Mouse (Mus musculus) neural tube, embryonic 14.5 days (tissue): ENCODE measurements around the gene Nr2e1. TPM values are rescaled to one million over a fixed set of nuclear protein-coding genes. Genes with fewer than 3 reads are reported as not detected.
A peak's percentile ranks its signal among the peaks of the same experiment; 100 is the strongest.

ENCODE experiments used
- ATAC-seq: fragments of 200-750 bp; cut with Nextera tagmentation; 2 replicates; pipeline ENCODE4 v1.8.0; 2017; ENCODE audit warnings: low read depth, mild to moderate bottlenecking, moderate TSS enrichment, moderate library complexity
- H3K27ac ChIP-seq: fragments of 300-500 bp; sonication (generic); 2 replicates; pipeline ENCODE4 v1.5.1; 2014; ENCODE audit warnings: low read depth, mild to moderate bottlenecking, control low read depth, low read length, moderate library complexity, mixed read lengths
- H3K27me3 ChIP-seq: fragments of 300-500 bp; sonication (generic); 2 replicates; pipeline ENCODE4 v1.6.1; 2014; ENCODE audit warnings: low read length; ENCODE audit not compliant: control insufficient read depth, insufficient read depth
- H3K36me3 ChIP-seq: fragments of 300-500 bp; sonication (generic); 2 replicates; pipeline ENCODE4 v1.6.1; 2014; ENCODE audit warnings: low read length, mixed read lengths; ENCODE audit not compliant: control insufficient read depth, insufficient read depth
- H3K4me1 ChIP-seq: fragments of 300-500 bp; sonication (generic); 2 replicates; pipeline ENCODE4 v1.6.1; 2014; ENCODE audit warnings: low read length; ENCODE audit not compliant: control insufficient read depth, insufficient read depth
- H3K4me2 ChIP-seq: fragments of 300-500 bp; sonication (generic); 2 replicates; pipeline ENCODE4 v1.6.1; 2014; ENCODE audit warnings: mild to moderate bottlenecking, low read depth, low read length, control low read depth
- H3K4me3 ChIP-seq: fragments of 300-500 bp; sonication (generic); 2 replicates; pipeline ENCODE4 v1.5.1; 2014; ENCODE audit warnings: low read depth, low read length, control low read depth, mixed read lengths
- H3K9ac ChIP-seq: fragments of 300-500 bp; sonication (generic); replicated peaks from 2 replicates; pipeline ENCODE4 v1.6.1; 2014; ENCODE audit warnings: low read depth, mild to moderate bottlenecking, control low read depth, low read length, mixed read lengths
- H3K9me3 ChIP-seq: fragments of 300-500 bp; sonication (generic); 2 replicates; pipeline ENCODE4 v1.6.1; 2016; ENCODE audit warnings: low read length; ENCODE audit not compliant: control insufficient read depth
- WGBS: fragments of 180-500 bp; shearing (Covaris S2); extraction: QIAGEN DNeasy Blood & Tissue Kit; methylation state at CpG from one replicate; pipeline ENCODE4 v1.1.7; 2014; 5-methylcytosine and 5-hydroxymethylcytosine counted together
- polyA plus RNA-seq: library from polyadenylated mRNA; unstranded; fragments of >200 nt; fragmentation: Nextera tagmentation; extraction: Ambion mirVana; gene quantifications from 2 replicates; pipeline ENCODE4 v1.2.1, GENCODE M21; 2014

Nr2e1 gene
- not detected in 2 replicates for polyA plus RNA-seq

DNA sequence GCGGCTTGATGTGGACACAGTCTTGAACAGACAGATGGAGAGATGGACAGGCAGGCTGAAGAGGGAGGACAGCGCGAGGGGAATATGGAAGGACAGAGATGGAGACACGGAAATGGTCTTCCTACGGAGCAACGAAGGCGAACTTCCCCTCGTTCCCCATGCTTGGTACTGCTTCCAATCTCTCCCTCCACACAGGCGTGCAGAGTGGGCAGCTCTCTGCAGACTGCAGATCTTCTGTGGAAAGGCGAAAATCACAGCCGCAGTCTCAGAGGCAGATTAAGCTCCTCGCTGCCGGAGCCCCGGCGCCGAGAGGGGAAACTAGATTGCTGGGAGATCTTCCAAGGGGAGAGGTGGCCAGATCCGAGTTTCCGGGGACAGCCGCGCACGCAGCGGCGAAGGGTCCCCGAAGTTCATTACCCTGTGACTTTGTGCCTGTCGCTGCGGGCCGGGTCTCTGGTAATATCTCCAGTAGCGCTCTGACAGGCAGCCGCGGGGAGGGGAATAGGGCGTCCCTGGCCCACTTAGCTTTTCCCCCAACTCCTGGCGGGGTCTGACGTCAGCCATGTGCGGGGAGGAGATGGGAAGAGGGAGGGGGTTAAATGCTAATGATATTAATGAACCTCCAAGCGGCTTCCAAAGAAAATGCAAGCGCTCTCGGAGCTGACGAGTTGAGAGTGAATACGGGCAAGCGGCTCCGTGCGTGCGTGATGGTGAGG is at the start of gene Nr2e1, which contains the start of gene Ostm1:
Nr2e1 (minus strand) TSS at position 476 of the 716 bp plus-strand sequence.
Ostm1 (plus strand) TSS at position 666 of the 716 bp plus-strand sequence.
- WGBS = under 1% methylated on average over 43 of the region's 43 CpGs
- H3K4me1 ChIP-seq = 0 out of 2 replicates have a peak, but pooled peaks cover 5% of the 10 kb centered on the region
- ATAC-seq = no peak
- H3K27me3 ChIP-seq = peaks cover 80% of the 10 kb centered on the region
- no peaks in the 10 kb centered on the region for H3K9me3 ChIP-seq
- no peak within 1 kb of the TSS for H3K9ac ChIP-seq
- no peak within 1 kb of the TSS for H3K27ac ChIP-seq
- H3K4me3 ChIP-seq = no peak within 1 kb of the TSS
- H3K36me3 ChIP-seq = no peaks in the 10 kb centered on the region
- no peak within 1 kb of the TSS for H3K4me2 ChIP-seq

DNA sequence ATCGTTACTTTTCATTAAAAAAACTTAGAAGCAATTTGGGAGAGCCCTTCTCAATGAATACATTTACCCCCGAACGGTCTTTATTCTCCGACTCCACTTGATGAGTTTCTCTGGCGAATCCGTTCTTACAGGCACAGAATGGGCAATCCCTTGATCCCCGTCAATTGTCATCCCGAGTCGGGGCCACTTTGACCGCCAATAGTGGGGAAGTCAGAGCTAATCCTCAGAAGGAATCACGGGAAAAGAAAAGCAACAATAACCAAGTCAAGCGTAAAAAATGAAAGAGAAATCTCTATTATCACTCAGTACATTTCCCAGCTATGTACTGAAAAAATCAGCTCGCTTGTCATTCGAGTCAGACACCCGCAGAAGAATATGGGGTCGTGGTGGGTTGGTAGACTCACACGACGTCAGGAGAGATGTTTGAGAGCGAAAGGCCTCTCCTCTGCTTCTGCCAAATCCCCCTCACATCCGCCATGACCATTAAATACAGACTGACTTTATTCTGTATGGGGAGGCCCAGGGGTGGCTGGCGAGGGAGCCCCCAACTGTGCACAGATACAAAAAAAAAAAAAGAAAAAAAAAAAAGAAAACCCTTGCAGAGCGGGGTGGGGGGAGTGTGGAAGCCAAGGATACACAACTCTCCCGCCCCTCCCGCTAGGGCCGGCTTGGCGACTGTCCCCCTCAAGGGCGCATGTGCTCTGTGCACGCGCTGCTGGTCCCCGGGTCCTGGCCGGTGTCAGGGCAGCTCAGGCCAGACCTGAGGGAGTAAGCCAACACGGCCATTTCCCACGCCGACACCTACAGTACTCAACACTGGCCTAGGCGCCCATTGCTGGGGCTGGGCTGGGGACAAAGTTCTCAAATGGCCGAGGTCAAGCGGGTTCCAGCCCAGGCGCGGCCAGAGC is 49.3 kb upstream of the Nr2e1 start:
- no peaks in the 10 kb centered on the region for H3K9me3 ChIP-seq
- peaks cover 62% of the 10 kb centered on the region for H3K27me3 ChIP-seq
- no peak overlapping the region; the same call in 1 of the 2 replicates for H3K4me3 ChIP-seq
- ATAC-seq = no peak
- H3K4me1 ChIP-seq = 0 out of 2 replicates have a peak, but pooled peaks cover 3% of the 10 kb centered on the region
- H3K27ac ChIP-seq = no peak overlapping the region
- H3K4me2 ChIP-seq = peak overlapping the region; percentile 11; the same call in 1 of the 2 replicates
- H3K9ac ChIP-seq = no peak overlapping the region
- H3K36me3 ChIP-seq = no peaks in the 10 kb centered on the region
- under 1% methylated on average over 39 of the region's 39 CpGs for WGBS

DNA sequence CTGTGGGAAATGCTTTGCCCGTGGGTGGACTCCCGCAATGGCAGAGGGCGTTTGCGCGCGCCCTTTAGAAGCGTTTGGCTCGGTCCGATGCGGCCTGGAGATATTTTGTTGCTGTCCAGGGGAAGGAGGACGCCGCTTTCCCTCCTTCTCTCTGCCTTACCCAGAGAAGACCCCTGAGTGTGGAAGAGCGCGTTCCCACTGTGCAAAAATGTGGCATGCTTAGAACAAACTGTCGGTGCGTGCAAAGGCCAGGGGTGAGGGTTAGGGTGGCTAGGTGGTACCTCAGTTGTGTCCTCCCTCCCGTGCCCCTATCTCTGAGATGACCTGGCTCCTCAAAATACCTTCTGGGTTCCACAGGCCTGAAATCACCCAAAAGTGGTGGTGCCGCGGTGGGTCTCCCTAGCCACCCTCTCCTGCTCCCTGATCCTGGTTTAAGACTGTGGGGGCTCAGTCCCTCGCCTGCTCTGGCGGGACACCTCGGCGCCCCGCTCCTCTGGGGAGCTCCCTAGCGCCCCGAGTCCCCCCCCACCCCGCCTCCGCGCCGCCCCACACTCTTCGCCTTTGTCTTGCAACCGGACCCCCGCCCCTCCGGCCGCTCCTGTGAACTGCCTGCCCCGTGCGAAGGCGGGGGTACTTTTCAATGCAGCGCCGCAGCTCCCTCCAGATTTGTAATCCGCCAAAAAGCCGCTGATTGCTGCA is 48.5 kb upstream of the Nr2e1 start:
- Histone ChIP-seq H3K4me3 (no peak overlapping the region; the same call in 1 of the 2 replicates), H3K4me2 (no peak overlapping the region), H3K36me3 (no peaks in the 10 kb centered on the region), H3K27ac (no peak overlapping the region), H3K9ac (no peak overlapping the region), H3K4me1 (0 out of 2 replicates have a peak, but pooled peaks cover 3% of the 10 kb centered on the region), H3K9me3 (no peaks in the 10 kb centered on the region), H3K27me3 (peaks cover 63% of the 10 kb centered on the region)
- ATAC-seq = no peak
- WGBS = under 1% methylated on average over 42 of the region's 42 CpGs

DNA sequence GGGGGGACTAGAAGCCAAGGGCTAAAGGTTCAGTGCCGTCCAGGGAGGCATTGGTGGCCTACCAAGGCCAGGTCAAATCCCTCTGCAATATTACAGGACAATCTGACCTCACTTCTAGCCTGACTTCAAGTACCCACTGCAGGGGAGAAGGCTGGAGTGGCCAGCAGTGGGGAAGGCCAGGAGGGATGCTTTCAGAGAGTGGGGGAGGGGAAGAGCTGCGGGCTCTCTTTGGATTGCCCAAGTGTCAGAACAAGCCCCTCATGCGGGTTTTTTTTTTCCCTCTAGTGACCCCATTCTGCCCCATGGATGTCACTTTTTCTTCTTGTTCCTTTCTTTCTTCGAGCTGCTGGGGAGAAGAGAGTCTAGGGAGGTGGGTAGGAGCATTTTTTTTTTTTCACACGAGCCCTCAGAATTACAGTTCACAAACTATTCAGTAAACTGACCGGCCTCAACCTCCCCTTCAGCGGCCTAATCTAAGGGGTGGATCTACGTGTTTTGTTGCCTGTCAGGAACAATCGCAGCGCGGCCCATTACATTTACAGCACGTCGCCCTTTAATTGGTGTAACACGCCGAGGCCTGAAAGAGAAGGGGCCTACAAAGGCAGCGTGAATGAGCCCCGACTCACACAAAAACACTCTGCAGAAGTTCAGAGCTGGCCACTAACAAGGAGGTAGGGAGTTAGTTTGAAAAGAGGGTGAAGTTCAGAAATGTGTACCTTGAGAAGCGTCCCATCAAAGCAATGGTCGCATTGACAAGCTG is 47.3 kb upstream of the Nr2e1 start:
- WGBS = 1% methylated on average over 19 of the region's 19 CpGs
- Histone ChIP-seq H3K9ac (no peak overlapping the region), H3K4me1 (0 out of 2 replicates have a peak, but pooled peaks cover under 1% of the 10 kb centered on the region), H3K4me3 (no peak overlapping the region), H3K9me3 (no peaks in the 10 kb centered on the region), H3K36me3 (no peaks in the 10 kb centered on the region), H3K4me2 (no peak overlapping the region), H3K27ac (no peak overlapping the region), H3K27me3 (peaks cover 65% of the 10 kb centered on the region)
- ATAC-seq = no peak

DNA sequence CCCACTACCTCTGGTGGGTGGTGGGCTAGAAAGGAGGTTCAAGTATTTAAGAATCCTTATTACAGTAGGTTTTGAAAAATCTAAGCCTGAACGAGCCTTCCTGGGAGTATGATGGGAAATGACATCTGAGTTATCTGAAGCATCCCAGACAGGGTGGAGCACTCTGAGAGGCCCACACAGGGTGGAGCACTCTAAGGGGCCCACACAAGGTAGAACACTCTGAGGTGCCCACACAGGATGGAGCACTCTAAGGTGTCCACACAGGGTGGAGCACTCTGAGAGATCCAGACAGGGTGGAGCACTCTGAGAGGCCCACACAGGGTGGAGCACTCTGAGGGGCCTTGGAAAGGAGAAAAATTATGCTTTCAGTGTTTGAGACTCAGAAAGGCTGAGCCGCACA is 42.5 kb upstream of the Nr2e1 start:
- Histone ChIP-seq H3K9me3 (no peaks in the 10 kb centered on the region), H3K9ac (no peak overlapping the region), H3K4me1 (no peaks in the 10 kb centered on the region), H3K36me3 (no peaks in the 10 kb centered on the region), H3K4me2 (no peak overlapping the region), H3K27me3 (peaks cover 66% of the 10 kb centered on the region), H3K4me3 (no peak overlapping the region), H3K27ac (no peak overlapping the region)
- 83% methylated on average over 2 of the region's 2 CpGs for WGBS
- ATAC-seq = no peak

DNA sequence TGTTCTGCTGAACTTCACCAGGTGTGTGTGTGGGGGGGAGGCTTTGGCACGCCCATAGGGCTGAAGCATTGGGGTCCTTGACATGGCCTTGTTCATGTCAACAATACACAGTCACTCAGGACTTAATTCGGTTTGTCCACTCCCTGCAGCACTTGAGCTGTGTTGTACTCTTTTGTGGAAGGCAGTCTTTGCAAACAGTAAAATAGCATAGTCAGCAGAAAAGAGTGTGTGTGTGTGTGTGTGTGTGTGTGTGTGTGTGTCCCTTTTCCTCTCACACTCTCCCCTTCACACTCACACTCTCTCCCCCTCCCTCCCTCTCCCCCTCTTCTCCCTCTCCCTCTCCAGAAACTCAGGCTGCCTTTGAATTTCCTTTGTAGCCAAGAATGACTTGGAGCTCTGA is 34.9 kb upstream of the Nr2e1 start:
- no peak for ATAC-seq
- Histone ChIP-seq H3K9me3 (no peaks in the 10 kb centered on the region), H3K27ac (no peak overlapping the region), H3K4me1 (peaks cover 3% of the 10 kb centered on the region; the same call in 1 of the 2 replicates), H3K27me3 (peaks cover 61% of the 10 kb centered on the region), H3K4me3 (no peak overlapping the region), H3K36me3 (no peaks in the 10 kb centered on the region), H3K9ac (no peak overlapping the region), H3K4me2 (no peak overlapping the region)
- 51% methylated on average over 2 of the region's 2 CpGs for WGBS

DNA sequence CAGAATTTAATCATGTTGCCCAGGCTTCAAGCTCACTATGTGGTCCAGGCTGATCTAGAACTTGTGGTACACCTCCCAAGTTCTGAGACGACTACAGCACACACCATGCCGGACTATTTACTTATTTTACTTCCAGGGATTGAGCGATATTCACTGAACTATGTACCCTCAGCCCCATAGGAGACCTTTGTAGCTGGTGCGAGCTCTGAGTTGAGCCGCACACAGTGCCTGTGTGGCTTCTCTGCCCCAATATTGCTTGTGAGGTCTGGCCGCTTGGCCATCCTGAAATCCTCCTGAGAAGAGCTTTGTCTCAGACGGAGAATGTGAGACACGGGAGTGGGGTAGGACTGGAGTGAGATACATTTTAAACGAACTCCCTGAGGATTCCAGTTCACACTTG is 31.3 kb upstream of the Nr2e1 start:
- ATAC-seq = no peak
- H3K4me2 ChIP-seq = no peak overlapping the region
- no peak overlapping the region for H3K27ac ChIP-seq
- H3K9me3 ChIP-seq = no peaks in the 10 kb centered on the region
- WGBS = 11% methylated on average over 9 of the region's 9 CpGs
- no peak overlapping the region for H3K4me3 ChIP-seq
- no peak overlapping the region for H3K9ac ChIP-seq
- H3K36me3 ChIP-seq = no peaks in the 10 kb centered on the region
- peaks cover 59% of the 10 kb centered on the region for H3K27me3 ChIP-seq
- H3K4me1 ChIP-seq = peaks cover 3% of the 10 kb centered on the region; the same call in 1 of the 2 replicates
